Mouse (Mus musculus) lung, embryonic 15.5 days (tissue): ENCODE results near the gene Muc13. TPM values are rescaled to one million over a fixed set of nuclear protein-coding genes. Genes with fewer than 3 reads are reported as not detected.

Experiments used
- ATAC-seq: fragments of 200-750 bp; cut with Nextera tagmentation; 2 replicates; pipeline ENCODE4 v1.8.0; 2017; ENCODE audit warnings: moderate number of reproducible peaks, borderline replicate concordance; ENCODE audit not compliant: low FRiP score, low TSS enrichment; ENCODE audit errors: extremely low read depth
- H3K27ac ChIP-seq: fragments of 300-500 bp; sonication (generic); 2 replicates; pipeline ENCODE4 v1.5.1; 2015; ENCODE audit warnings: moderate library complexity, mild to moderate bottlenecking, inconsistent platforms
- H3K27me3 ChIP-seq: fragments of 300-500 bp; sonication (generic); 2 replicates; pipeline ENCODE4 v1.6.1; 2015; ENCODE audit warnings: inconsistent platforms
- H3K36me3 ChIP-seq: fragments of 300-500 bp; sonication (generic); 2 replicates; pipeline ENCODE4 v1.6.1; 2015; ENCODE audit warnings: inconsistent platforms
- H3K4me1 ChIP-seq: fragments of 300-500 bp; sonication (generic); 2 replicates; pipeline ENCODE4 v1.6.1; 2015; ENCODE audit warnings: inconsistent platforms
- H3K4me2 ChIP-seq: fragments of 300-500 bp; sonication (generic); 2 replicates; pipeline ENCODE4 v1.6.1; 2015; ENCODE audit warnings: inconsistent platforms, mild to moderate bottlenecking, moderate library complexity
- H3K4me3 ChIP-seq: fragments of 300-500 bp; sonication (generic); 2 replicates; pipeline ENCODE4 v1.5.1; 2015; ENCODE audit warnings: mild to moderate bottlenecking, inconsistent platforms
- H3K9ac ChIP-seq: fragments of 300-500 bp; sonication (generic); 2 replicates; pipeline ENCODE4 v1.6.1; 2015; ENCODE audit warnings: inconsistent platforms
- H3K9me3 ChIP-seq: fragments of 300-500 bp; sonication (generic); 2 replicates; pipeline ENCODE4 v1.6.1; 2016; ENCODE audit warnings: inconsistent platforms
- WGBS: fragments of 180-500 bp; shearing (Covaris S2); methylation state at CpG from one replicate; pipeline ENCODE4 v1.1.7; 2015; 5-methylcytosine and 5-hydroxymethylcytosine counted together
- polyA plus RNA-seq: library from polyadenylated mRNA; unstranded; fragments of >200 nt; fragmentation: Nextera tagmentation; extraction: Ambion mirVana; gene quantifications from 2 replicates; pipeline ENCODE4 v1.2.1, GENCODE M21; 2015

Gene Muc13
- polyA plus RNA-seq, 1 experiment from 2014 or later: 0.11 TPM

- peak overlapping the region; percentile 32 for H3K4me3 ChIP-seq
- H3K9ac ChIP-seq: peak overlapping the region; percentile 23; the same call in 1 of the 2 replicates
- peak overlapping the region; percentile 74 for H3K27ac ChIP-seq
- H3K4me1 ChIP-seq: peaks cover 39% of the 10 kb centered on the region
- H3K27me3 ChIP-seq: peaks cover 4% of the 10 kb centered on the region
- no peaks in the 10 kb centered on the region for H3K9me3 ChIP-seq
- 5% methylated on average over 21 of the region's 21 CpGs for WGBS
- peak; percentile 25; the same call in 1 of the 2 replicates for ATAC-seq
- H3K36me3 ChIP-seq: no peaks in the 10 kb centered on the region
- H3K4me2 ChIP-seq: peak overlapping the region; percentile 63
Measured at GRCm38 (mm10) chr16:33832728-33833428, 39.0 kb downstream of the Muc13 start.

DNA sequence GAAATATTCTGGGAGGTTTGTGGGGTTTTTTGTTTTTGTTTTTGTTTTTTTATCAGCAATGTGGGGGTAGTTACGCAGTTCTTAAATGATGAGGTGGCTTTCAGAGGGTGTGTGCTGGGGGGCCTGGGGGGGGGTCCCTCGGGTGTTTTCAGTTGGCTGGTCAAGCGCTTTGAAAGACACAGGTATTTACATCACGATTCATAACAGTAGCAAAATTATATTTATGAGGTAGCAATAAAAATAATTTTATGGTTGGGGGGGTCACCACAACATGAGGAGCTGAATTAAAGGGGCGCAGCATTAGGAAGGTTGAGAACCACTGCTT lies 39.6 kb downstream of the Muc13 start:
- Histone ChIP-seq H3K4me3 (peak overlapping the region; percentile 32), H3K9ac (peak overlapping the region; percentile 23; the same call in 1 of the 2 replicates), H3K4me2 (peak overlapping the region; percentile 63), H3K27ac (peak overlapping the region; percentile 74; the same call in 1 of the 2 replicates), H3K36me3 (no peaks in the 10 kb centered on the region), H3K4me1 (peaks cover 39% of the 10 kb centered on the region), H3K9me3 (no peaks in the 10 kb centered on the region), H3K27me3 (peaks cover 3% of the 10 kb centered on the region)
- ATAC-seq: no peak
- 7% methylated on average over 5 of the region's 5 CpGs for WGBS

DNA sequence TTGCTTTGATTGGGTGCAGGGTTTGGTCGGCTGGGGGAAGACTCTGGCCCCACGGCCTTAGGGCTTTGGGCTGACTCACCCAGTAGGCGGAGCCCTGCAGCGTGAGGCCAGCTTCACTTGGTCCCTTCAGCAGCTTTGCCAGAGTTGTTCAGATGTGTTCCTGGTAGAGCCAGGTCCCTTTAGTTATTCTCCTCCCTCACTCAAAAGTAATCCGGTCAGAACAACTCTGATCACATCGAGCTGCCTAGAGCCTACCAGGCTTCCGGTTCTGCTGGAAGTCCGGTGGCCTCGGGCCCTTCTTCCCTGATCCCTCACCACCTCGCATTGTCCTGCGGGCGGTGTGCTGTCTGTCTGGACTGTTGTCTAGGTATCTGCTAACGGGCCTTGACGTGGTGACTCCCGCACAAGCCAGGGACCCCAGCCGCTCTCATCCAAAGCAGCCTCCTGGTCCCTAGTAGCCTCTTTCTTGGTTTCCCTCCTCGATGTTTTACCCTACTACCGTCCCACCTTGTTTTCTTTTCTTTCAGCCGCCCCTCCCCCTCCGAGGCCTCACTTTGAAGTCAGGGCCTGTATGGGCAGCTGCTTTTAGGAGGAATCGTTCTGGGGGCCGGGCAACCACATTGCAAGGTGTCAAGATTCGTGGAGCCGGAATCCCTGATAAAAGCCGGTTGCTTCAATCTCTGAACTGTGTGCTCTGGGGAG lies 40.1 kb downstream of the Muc13 start:
- WGBS: 6% methylated on average over 25 of the region's 25 CpGs
- H3K4me1 ChIP-seq: peaks cover 37% of the 10 kb centered on the region
- no peak for ATAC-seq
- H3K4me2 ChIP-seq: peak overlapping the region; percentile 63
- H3K36me3 ChIP-seq: no peaks in the 10 kb centered on the region
- no peaks in the 10 kb centered on the region for H3K9me3 ChIP-seq
- peaks cover 3% of the 10 kb centered on the region for H3K27me3 ChIP-seq
- H3K27ac ChIP-seq: no peak overlapping the region
- H3K9ac ChIP-seq: peak overlapping the region; percentile 24; the same call in 1 of the 2 replicates
- peak overlapping the region; percentile 32 for H3K4me3 ChIP-seq

DNA sequence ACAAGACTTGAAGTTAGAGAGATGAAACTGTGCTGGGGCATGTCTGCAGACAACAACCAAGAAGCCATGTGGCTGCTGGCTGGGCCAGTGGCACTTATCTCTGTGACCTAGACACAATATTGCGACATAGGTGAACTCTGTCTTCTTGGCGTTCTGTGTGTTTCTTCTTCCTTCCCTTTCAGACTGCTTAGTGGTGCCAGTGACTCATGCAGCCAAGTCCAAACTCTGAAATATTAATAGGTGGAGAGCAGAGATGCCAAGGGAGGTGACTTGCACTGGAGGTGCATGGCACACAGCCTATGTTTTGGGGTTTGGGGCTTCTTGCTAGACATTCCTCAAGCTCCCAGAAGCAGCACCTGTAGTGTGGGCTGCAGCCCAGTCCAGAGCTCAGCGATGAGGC lies 42.8 kb downstream of the Muc13 start:
- H3K36me3 ChIP-seq: no peaks in the 10 kb centered on the region
- no peak for ATAC-seq
- H3K4me2 ChIP-seq: no peak overlapping the region
- H3K27me3 ChIP-seq: peaks cover 3% of the 10 kb centered on the region; the same call in 1 of the 2 replicates
- H3K4me1 ChIP-seq: peaks cover 30% of the 10 kb centered on the region
- no peak overlapping the region for H3K9ac ChIP-seq
- H3K27ac ChIP-seq: no peak overlapping the region
- H3K4me3 ChIP-seq: no peak overlapping the region
- no peaks in the 10 kb centered on the region for H3K9me3 ChIP-seq
- WGBS: 62% methylated on average over 3 of the region's 3 CpGs

GRCm38 (mm10) chr16:33837191-33837590 lies 43.4 kb downstream of the Muc13 start:
- 63% methylated on average over 3 of the region's 3 CpGs for WGBS
- no peaks in the 10 kb centered on the region for H3K36me3 ChIP-seq
- no peak overlapping the region for H3K27ac ChIP-seq
- peaks cover 27% of the 10 kb centered on the region for H3K4me1 ChIP-seq
- no peak overlapping the region for H3K9ac ChIP-seq
- H3K27me3 ChIP-seq: peaks cover under 1% of the 10 kb centered on the region; the same call in 1 of the 2 replicates
- no peak for ATAC-seq
- no peak overlapping the region for H3K4me2 ChIP-seq
- no peak overlapping the region for H3K4me3 ChIP-seq
- H3K9me3 ChIP-seq: no peaks in the 10 kb centered on the region

- H3K9me3 ChIP-seq: no peaks in the 10 kb centered on the region
- no peak overlapping the region for H3K4me2 ChIP-seq
- H3K9ac ChIP-seq: no peak overlapping the region
- H3K27me3 ChIP-seq: no peaks in the 10 kb centered on the region
- H3K4me3 ChIP-seq: no peak overlapping the region
- 57% methylated on average over 6 of the region's 6 CpGs for WGBS
- H3K36me3 ChIP-seq: no peaks in the 10 kb centered on the region
- H3K27ac ChIP-seq: no peak overlapping the region
- 0 out of 2 replicates have a peak, but pooled peaks cover 5% of the 10 kb centered on the region for H3K4me1 ChIP-seq
- no peak for ATAC-seq
Measured at GRCm38 (mm10) chr16:33840616-33841015, 46.8 kb downstream of the Muc13 start.

- no peak for ATAC-seq
- no peaks in the 10 kb centered on the region for H3K27me3 ChIP-seq
- peaks cover 7% of the 10 kb centered on the region for H3K36me3 ChIP-seq
- H3K4me2 ChIP-seq: no peak overlapping the region
- 76% methylated on average over 12 of the region's 12 CpGs for WGBS
- H3K4me3 ChIP-seq: no peak overlapping the region
- H3K9ac ChIP-seq: no peak overlapping the region
- no peaks in the 10 kb centered on the region for H3K9me3 ChIP-seq
- H3K27ac ChIP-seq: no peak overlapping the region
- no peaks in the 10 kb centered on the region for H3K4me1 ChIP-seq
Measured at GRCm38 (mm10) chr16:33842081-33842880, 48.4 kb downstream of the Muc13 start.

DNA sequence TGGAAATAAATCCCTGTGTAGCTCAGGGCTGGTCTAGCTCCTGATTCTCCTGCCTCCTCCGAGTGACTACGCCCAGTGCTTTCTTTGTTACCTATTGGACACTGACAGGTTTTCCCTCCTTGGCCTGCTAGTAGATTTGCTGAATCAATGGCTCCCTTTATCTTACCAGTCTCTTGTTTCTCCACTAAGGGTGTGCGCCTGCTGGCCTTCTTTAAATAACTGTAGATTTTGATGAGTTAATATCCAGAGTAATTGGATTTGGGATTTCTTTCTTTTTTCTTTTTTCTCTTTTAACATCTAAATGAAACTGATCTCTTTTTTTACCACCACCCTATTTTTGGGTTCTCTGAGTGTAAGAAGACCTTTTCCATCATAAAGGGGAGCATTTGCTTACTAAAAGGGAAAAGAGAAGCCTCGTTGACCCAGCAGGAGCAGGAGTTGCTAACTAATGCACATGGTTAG lies 50.3 kb downstream of the Muc13 start:
- Histone ChIP-seq H3K4me2 (no peak overlapping the region), H3K9ac (no peak overlapping the region), H3K27ac (no peak overlapping the region), H3K27me3 (no peaks in the 10 kb centered on the region), H3K4me3 (no peak overlapping the region), H3K4me1 (no peaks in the 10 kb centered on the region), H3K36me3 (peaks cover 7% of the 10 kb centered on the region), H3K9me3 (no peaks in the 10 kb centered on the region)
- WGBS: 72% methylated on average over 4 of the region's 4 CpGs
- no peak for ATAC-seq

- no peak overlapping the region for H3K4me3 ChIP-seq
- no peak overlapping the region for H3K27ac ChIP-seq
- no peak overlapping the region for H3K4me2 ChIP-seq
- no peak overlapping the region for H3K9ac ChIP-seq
- no peaks in the 10 kb centered on the region for H3K9me3 ChIP-seq
- WGBS: 75% methylated on average over 6 of the region's 6 CpGs
- H3K27me3 ChIP-seq: no peaks in the 10 kb centered on the region
- peaks cover 7% of the 10 kb centered on the region for H3K36me3 ChIP-seq
- no peak for ATAC-seq
- H3K4me1 ChIP-seq: no peaks in the 10 kb centered on the region
Measured at GRCm38 (mm10) chr16:33844866-33845265, 51.0 kb downstream of the Muc13 start.

- Histone ChIP-seq H3K4me3 (no peak overlapping the region), H3K27me3 (no peaks in the 10 kb centered on the region), H3K36me3 (0 out of 2 replicates have a peak, but pooled peaks cover 3% of the 10 kb centered on the region), H3K27ac (no peak overlapping the region), H3K9ac (no peak overlapping the region), H3K4me2 (no peak overlapping the region), H3K9me3 (no peaks in the 10 kb centered on the region), H3K4me1 (no peaks in the 10 kb centered on the region)
- ATAC-seq: no peak
Measured at GRCm38 (mm10) chr16:33853271-33853670, 59.4 kb downstream of the Muc13 start.

DNA sequence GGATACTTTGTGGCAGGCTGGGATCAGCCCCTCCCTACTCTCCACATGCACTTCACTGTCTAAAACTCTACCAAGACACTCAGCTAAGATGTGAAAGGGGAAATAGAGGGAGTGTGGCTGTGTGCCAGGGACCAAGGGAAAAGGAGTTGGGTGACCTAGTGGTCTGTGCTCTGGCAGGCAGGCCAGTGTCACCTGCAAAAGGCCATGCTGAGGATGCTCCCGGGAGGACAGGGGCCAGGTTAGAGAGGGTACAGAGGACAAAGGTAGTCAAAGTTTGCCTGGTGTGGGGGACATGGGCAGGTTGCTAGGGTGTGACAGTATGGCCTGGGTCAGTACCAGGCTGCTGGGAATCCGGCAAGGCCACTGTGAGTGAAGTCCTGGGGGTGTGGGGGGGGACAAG lies 64.9 kb downstream of the Muc13 start:
- H3K36me3 ChIP-seq: no peaks in the 10 kb centered on the region
- no peak overlapping the region for H3K4me2 ChIP-seq
- 88% methylated on average over 2 of the region's 2 CpGs for WGBS
- H3K4me1 ChIP-seq: peaks cover 8% of the 10 kb centered on the region
- no peak for ATAC-seq
- H3K27me3 ChIP-seq: no peaks in the 10 kb centered on the region
- no peaks in the 10 kb centered on the region for H3K9me3 ChIP-seq
- no peak overlapping the region for H3K27ac ChIP-seq
- H3K4me3 ChIP-seq: no peak overlapping the region
- no peak overlapping the region for H3K9ac ChIP-seq
